Mouse (Mus musculus): Measurements from ENCODE around the gene Xrcc6.

GRCm38 (mm10) chr15:82085606-82086005 lies 98.0 kb downstream of the Xrcc6 start:
- no peak for TF ChIP-seq CTCF (IDR thresholded peaks at IDR 0.05; ENCODE audit: insufficient read depth, low read length)
- TF ChIP-seq POLR2A (IDR thresholded peaks at IDR 0.05; ENCODE audit: borderline replicate concordance, extremely low read depth, low read depth, low read length), result no peak
